Mouse (Mus musculus) limb, embryonic 12.5 days (tissue): ENCODE measurements around the gene Ccl4. TPM values are rescaled to one million over a fixed set of nuclear protein-coding genes. Genes with fewer than 3 reads are reported as not detected.

Experiments used
- ATAC-seq: fragments of 200-750 bp; cut with Nextera tagmentation; 2 replicates; pipeline ENCODE4 v1.8.0; 2017; ENCODE audit warnings: low read depth, moderate TSS enrichment; ENCODE audit not compliant: insufficient number of reproducible peaks, insufficient read depth, low FRiP score, low TSS enrichment
- H3K27ac ChIP-seq: fragments of 300-500 bp; sonication (generic); 2 replicates; pipeline ENCODE4 v1.5.1; 2016; ENCODE audit warnings: mild to moderate bottlenecking, moderate library complexity
- H3K27me3 ChIP-seq: fragments of 300-500 bp; sonication (generic); 2 replicates; pipeline ENCODE4 v1.6.1; 2016; ENCODE audit warnings: mild to moderate bottlenecking, moderate library complexity
- H3K36me3 ChIP-seq: fragments of 300-500 bp; sonication (generic); 2 replicates; pipeline ENCODE4 v1.6.1; 2016; ENCODE audit warnings: mild to moderate bottlenecking, moderate library complexity
- H3K4me1 ChIP-seq: fragments of 300-500 bp; sonication (generic); replicated peaks from 2 replicates; pipeline ENCODE4 v1.6.1; 2016
- H3K4me2 ChIP-seq: fragments of 300-500 bp; sonication (generic); 2 replicates; pipeline ENCODE4 v1.6.1; 2016; ENCODE audit warnings: mild to moderate bottlenecking, moderate library complexity
- H3K4me3 ChIP-seq: fragments of 300-500 bp; sonication (generic); replicated peaks from 2 replicates; pipeline ENCODE4 v1.5.1; 2016; ENCODE audit warnings: mild to moderate bottlenecking
- H3K9ac ChIP-seq: fragments of 300-500 bp; sonication (generic); replicated peaks from 2 replicates; pipeline ENCODE4 v1.6.1; 2016; ENCODE audit warnings: mild to moderate bottlenecking, moderate library complexity
- H3K9me3 ChIP-seq: fragments of 300-500 bp; sonication (generic); 2 replicates; pipeline ENCODE4 v1.6.1; 2016; ENCODE audit warnings: mild to moderate bottlenecking, moderate library complexity
- whole genome bisulfite sequencing: fragments of 180-500 bp; shearing (Covaris S2); methylation state at CpG from one replicate; pipeline ENCODE4 v1.1.7; 2016; 5-methylcytosine and 5-hydroxymethylcytosine counted together
- polyA plus RNA-seq: library from polyadenylated mRNA; unstranded; fragments of >200 nt; fragmentation: Nextera tagmentation; extraction: Ambion mirVana; gene quantifications from 2 replicates; pipeline ENCODE4 v1.2.1, GENCODE M21; 2016

Gene Ccl4
- polyA plus RNA-seq: 0.46 and 1.0 TPM in 2 replicates

GRCm38 (mm10) chr11:83662204-83662603, at the start of gene Ccl4:
TSS of gene Ccl4 (plus strand) at chr11:83662584.
- H3K4me3 ChIP-seq: no peak within 1 kb of the TSS
- H3K27ac ChIP-seq: no peak within 1 kb of the TSS
- H3K27me3 ChIP-seq: no peaks in the 10 kb centered on the region; the same call in 1 of the 2 replicates
- no peaks in the 10 kb centered on the region for H3K4me1 ChIP-seq
- no peaks in the 10 kb centered on the region for H3K36me3 ChIP-seq
- no peak for ATAC-seq
- WGBS: 78% methylated on average over 6 of the region's 6 CpGs
- H3K9me3 ChIP-seq: no peaks in the 10 kb centered on the region
- no peak within 1 kb of the TSS for H3K4me2 ChIP-seq
- no peak within 1 kb of the TSS for H3K9ac ChIP-seq

GRCm38 (mm10) chr11:83616586-83616985, 45.8 kb upstream of the Ccl4 start:
- Histone ChIP-seq H3K9ac (no peak overlapping the region), H3K27me3 (no peaks in the 10 kb centered on the region), H3K4me1 (no peaks in the 10 kb centered on the region), H3K9me3 (no peaks in the 10 kb centered on the region), H3K4me2 (no peak overlapping the region), H3K4me3 (no peak overlapping the region), H3K36me3 (no peaks in the 10 kb centered on the region), H3K27ac (no peak overlapping the region)
- no peak for ATAC-seq
- 84% methylated on average over 1 of the region's 1 CpGs for WGBS

GRCm38 (mm10) chr11:83618238-83618637, 44.1 kb upstream of the Ccl4 start:
- no peak for ATAC-seq
- Histone ChIP-seq H3K9ac (no peak overlapping the region), H3K4me3 (no peak overlapping the region), H3K4me1 (no peaks in the 10 kb centered on the region), H3K36me3 (no peaks in the 10 kb centered on the region), H3K9me3 (no peaks in the 10 kb centered on the region), H3K4me2 (no peak overlapping the region), H3K27me3 (no peaks in the 10 kb centered on the region), H3K27ac (no peak overlapping the region)
- WGBS: 75% methylated on average over 5 of the region's 5 CpGs

- no peaks in the 10 kb centered on the region for H3K27me3 ChIP-seq
- 93% methylated on average over 1 of the region's 1 CpGs for WGBS
- H3K4me2 ChIP-seq: no peak overlapping the region
- H3K4me3 ChIP-seq: no peak overlapping the region
- no peak for ATAC-seq
- no peaks in the 10 kb centered on the region for H3K36me3 ChIP-seq
- no peak overlapping the region for H3K9ac ChIP-seq
- H3K4me1 ChIP-seq: no peaks in the 10 kb centered on the region
- H3K27ac ChIP-seq: no peak overlapping the region
- H3K9me3 ChIP-seq: no peaks in the 10 kb centered on the region
These were observed 43.3 kb upstream of the Ccl4 start for GRCm38 (mm10) chr11:83619037-83619436.

- Histone ChIP-seq H3K4me3 (no peak overlapping the region), H3K27ac (no peak overlapping the region), H3K9me3 (no peaks in the 10 kb centered on the region), H3K4me2 (no peak overlapping the region), H3K4me1 (no peaks in the 10 kb centered on the region), H3K36me3 (no peaks in the 10 kb centered on the region), H3K27me3 (no peaks in the 10 kb centered on the region), H3K9ac (no peak overlapping the region)
- 89% methylated on average over 3 of the region's 3 CpGs for WGBS
- ATAC-seq: no peak
These were observed 38.8 kb upstream of the Ccl4 start for GRCm38 (mm10) chr11:83623586-83623985.

GRCm38 (mm10) chr11:83628808-83629207, 33.6 kb upstream of the Ccl4 start:
- Histone ChIP-seq H3K4me2 (no peak overlapping the region), H3K4me1 (no peaks in the 10 kb centered on the region), H3K9me3 (no peaks in the 10 kb centered on the region), H3K9ac (no peak overlapping the region), H3K4me3 (no peak overlapping the region), H3K27me3 (no peaks in the 10 kb centered on the region), H3K27ac (no peak overlapping the region), H3K36me3 (no peaks in the 10 kb centered on the region)
- ATAC-seq: no peak
- WGBS: 90% methylated on average over 9 of the region's 9 CpGs

- Histone ChIP-seq H3K9ac (no peak overlapping the region), H3K4me2 (no peak overlapping the region), H3K27ac (no peak overlapping the region), H3K27me3 (no peaks in the 10 kb centered on the region), H3K9me3 (no peaks in the 10 kb centered on the region), H3K4me3 (no peak overlapping the region), H3K36me3 (no peaks in the 10 kb centered on the region), H3K4me1 (no peaks in the 10 kb centered on the region)
- ATAC-seq: no peak
- 88% methylated on average over 1 of the region's 1 CpGs for WGBS
These were observed 31.8 kb upstream of the Ccl4 start for GRCm38 (mm10) chr11:83630630-83631029.

GRCm38 (mm10) chr11:83631065-83631464, 31.3 kb upstream of the Ccl4 start:
- H3K27me3 ChIP-seq: no peaks in the 10 kb centered on the region
- H3K4me2 ChIP-seq: no peak overlapping the region
- WGBS: 81% methylated on average over 2 of the region's 2 CpGs
- H3K36me3 ChIP-seq: no peaks in the 10 kb centered on the region
- H3K4me3 ChIP-seq: no peak overlapping the region
- no peaks in the 10 kb centered on the region for H3K9me3 ChIP-seq
- H3K9ac ChIP-seq: no peak overlapping the region
- no peaks in the 10 kb centered on the region for H3K4me1 ChIP-seq
- no peak for ATAC-seq
- no peak overlapping the region for H3K27ac ChIP-seq

GRCm38 (mm10) chr11:83632744-83633143, 29.6 kb upstream of the Ccl4 start:
- no peak overlapping the region for H3K9ac ChIP-seq
- no peak overlapping the region for H3K4me3 ChIP-seq
- WGBS: 62% methylated on average over 4 of the region's 4 CpGs
- no peaks in the 10 kb centered on the region for H3K27me3 ChIP-seq
- no peak overlapping the region for H3K4me2 ChIP-seq
- H3K36me3 ChIP-seq: no peaks in the 10 kb centered on the region
- no peaks in the 10 kb centered on the region for H3K9me3 ChIP-seq
- no peaks in the 10 kb centered on the region for H3K4me1 ChIP-seq
- H3K27ac ChIP-seq: no peak overlapping the region
- ATAC-seq: no peak

GRCm38 (mm10) chr11:83634425-83634824, 28.0 kb upstream of the Ccl4 start:
- H3K4me3 ChIP-seq: no peak overlapping the region
- no peaks in the 10 kb centered on the region for H3K36me3 ChIP-seq
- no peaks in the 10 kb centered on the region for H3K9me3 ChIP-seq
- no peaks in the 10 kb centered on the region for H3K4me1 ChIP-seq
- ATAC-seq: no peak
- H3K4me2 ChIP-seq: no peak overlapping the region
- no peaks in the 10 kb centered on the region for H3K27me3 ChIP-seq
- no peak overlapping the region for H3K27ac ChIP-seq
- H3K9ac ChIP-seq: no peak overlapping the region
- WGBS: 71% methylated on average over 4 of the region's 4 CpGs

GRCm38 (mm10) chr11:83634898-83635297, 27.5 kb upstream of the Ccl4 start:
- H3K4me2 ChIP-seq: no peak overlapping the region
- no peaks in the 10 kb centered on the region for H3K4me1 ChIP-seq
- no peaks in the 10 kb centered on the region for H3K36me3 ChIP-seq
- no peaks in the 10 kb centered on the region for H3K9me3 ChIP-seq
- H3K27me3 ChIP-seq: no peaks in the 10 kb centered on the region
- no peak overlapping the region for H3K27ac ChIP-seq
- no peak overlapping the region for H3K9ac ChIP-seq
- ATAC-seq: no peak
- 91% methylated on average over 2 of the region's 2 CpGs for WGBS
- no peak overlapping the region for H3K4me3 ChIP-seq

- Histone ChIP-seq H3K36me3 (no peaks in the 10 kb centered on the region), H3K4me2 (no peak overlapping the region), H3K4me3 (no peak overlapping the region), H3K9ac (no peak overlapping the region), H3K9me3 (no peaks in the 10 kb centered on the region), H3K27ac (no peak overlapping the region), H3K27me3 (no peaks in the 10 kb centered on the region), H3K4me1 (no peaks in the 10 kb centered on the region)
- WGBS: 76% methylated on average over 1 of the region's 1 CpGs
- no peak for ATAC-seq
These were observed 25.6 kb upstream of the Ccl4 start for GRCm38 (mm10) chr11:83636742-83637235.
